Mouse (Mus musculus) liver, postnatal 0 days (tissue): ENCODE data around the gene Txk.

ENCODE experiments used
- CTCF ChIP-seq: sonication (generic); IDR thresholded peaks from 2 replicates; pipeline ENCODE4 v1.5.1; 2016; ENCODE audit warnings: antibody characterized with exemption, low read depth
- EP300 ChIP-seq: IDR thresholded peaks from 2 replicates; pipeline ENCODE4 v1.6.1; 2016; ENCODE audit warnings: antibody characterized with exemption, low read depth, mild to moderate bottlenecking

DNA sequence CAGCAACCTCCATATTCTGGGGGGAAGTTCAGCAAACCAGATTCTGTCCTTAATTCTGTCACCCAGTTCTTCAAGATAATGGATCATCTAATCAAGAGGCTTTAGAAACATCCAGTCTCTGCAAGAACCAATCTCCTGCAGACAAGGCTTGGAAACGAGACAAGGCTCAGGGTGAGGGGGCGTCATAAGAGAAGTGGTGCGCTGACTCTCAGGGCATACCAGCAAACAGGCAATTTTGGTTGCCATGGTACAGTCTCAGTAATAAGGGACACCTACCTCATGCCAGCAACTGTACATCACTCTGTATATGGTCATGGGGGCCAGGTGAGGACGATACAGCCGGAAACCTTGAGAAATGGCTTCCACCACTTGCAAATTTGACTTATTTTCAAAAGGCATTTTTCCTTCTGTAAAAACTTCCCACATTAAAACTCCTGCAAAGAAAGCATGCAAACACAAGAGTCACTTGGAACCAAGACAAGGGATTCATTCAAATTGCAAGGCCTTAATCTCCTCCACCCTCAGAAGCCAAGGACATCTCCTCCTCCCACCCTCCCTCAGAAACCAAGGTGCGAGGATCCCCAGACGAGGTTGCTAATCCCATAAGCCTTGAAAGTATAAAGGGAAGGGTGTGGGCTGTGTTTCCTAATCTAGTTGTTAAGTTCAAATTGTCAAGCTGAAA, 53.6 kb downstream of the Txk start:
- no peak for TF ChIP-seq CTCF
- TF ChIP-seq EP300, result no peak
